Mouse (Mus musculus) ES-Bruce4 (cell line): Measurements from ENCODE around the gene Dnah17. TPM values are rescaled to one million over a fixed set of nuclear protein-coding genes. Genes with fewer than 3 reads are reported as not detected.

Experiments used
- H3K27ac ChIP-seq: 2 replicates; pipeline ENCODE4 v1.5.1; 2012; ENCODE audit warnings: low read length, inconsistent platforms; ENCODE audit not compliant: insufficient read depth
- H3K27me3 ChIP-seq: 2 replicates; pipeline ENCODE4 v1.6.1; 2012; ENCODE audit warnings: mild to moderate bottlenecking, low read length, inconsistent platforms; ENCODE audit not compliant: control insufficient read depth, poor library complexity, insufficient read depth, severe bottlenecking
- H3K36me3 ChIP-seq: 2 replicates; pipeline ENCODE4 v1.6.1; 2012; ENCODE audit warnings: inconsistent platforms, mild to moderate bottlenecking, low read length, moderate library complexity; ENCODE audit not compliant: control insufficient read depth, poor library complexity, insufficient read depth, severe bottlenecking
- H3K4me1 ChIP-seq: one replicate; pipeline ENCODE4 v1.8.1; 2011; ENCODE audit warnings: low read length; ENCODE audit not compliant: control insufficient read depth, insufficient read depth
- H3K4me3 ChIP-seq: 2 replicates; pipeline ENCODE4 v1.5.1; 2011; ENCODE audit warnings: low read depth, mild to moderate bottlenecking, low read length
- H3K9ac ChIP-seq: 2 replicates; pipeline ENCODE4 v1.6.1; 2012; ENCODE audit warnings: low read depth, mild to moderate bottlenecking, inconsistent platforms; ENCODE audit not compliant: poor library complexity, severe bottlenecking
- H3K9me3 ChIP-seq: replicated peaks from 2 replicates; pipeline ENCODE4 v1.6.1; 2012; ENCODE audit warnings: mild to moderate bottlenecking, low read length, inconsistent platforms; ENCODE audit not compliant: control insufficient read depth, poor library complexity, insufficient read depth, severe bottlenecking
- CTCF ChIP-seq: IDR thresholded peaks from one replicate; pipeline ENCODE4 v1.8.1; 2011; ENCODE audit warnings: low read depth, low read length
- EP300 ChIP-seq: IDR thresholded peaks from 2 replicates; pipeline ENCODE4 v1.6.1; 2011; ENCODE audit warnings: low read depth, low read length; ENCODE audit not compliant: insufficient read depth
- POLR2A ChIP-seq: IDR thresholded peaks from one replicate; pipeline ENCODE4 v1.8.1; 2011; ENCODE audit warnings: low read length; ENCODE audit not compliant: insufficient read depth
- polyA plus RNA-seq: library from polyadenylated mRNA; stranded (reverse); fragments of >200 nt; gene quantifications from 2 replicates; pipeline ENCODE4 v1.2.4, GENCODE M21; 2011; ENCODE audit warnings: low read depth; ENCODE audit not compliant: missing spikeins, insufficient read depth, insufficient read length

Gene Dnah17
- polyA plus RNA-seq, 1 experiment: 0.49 TPM

DNA sequence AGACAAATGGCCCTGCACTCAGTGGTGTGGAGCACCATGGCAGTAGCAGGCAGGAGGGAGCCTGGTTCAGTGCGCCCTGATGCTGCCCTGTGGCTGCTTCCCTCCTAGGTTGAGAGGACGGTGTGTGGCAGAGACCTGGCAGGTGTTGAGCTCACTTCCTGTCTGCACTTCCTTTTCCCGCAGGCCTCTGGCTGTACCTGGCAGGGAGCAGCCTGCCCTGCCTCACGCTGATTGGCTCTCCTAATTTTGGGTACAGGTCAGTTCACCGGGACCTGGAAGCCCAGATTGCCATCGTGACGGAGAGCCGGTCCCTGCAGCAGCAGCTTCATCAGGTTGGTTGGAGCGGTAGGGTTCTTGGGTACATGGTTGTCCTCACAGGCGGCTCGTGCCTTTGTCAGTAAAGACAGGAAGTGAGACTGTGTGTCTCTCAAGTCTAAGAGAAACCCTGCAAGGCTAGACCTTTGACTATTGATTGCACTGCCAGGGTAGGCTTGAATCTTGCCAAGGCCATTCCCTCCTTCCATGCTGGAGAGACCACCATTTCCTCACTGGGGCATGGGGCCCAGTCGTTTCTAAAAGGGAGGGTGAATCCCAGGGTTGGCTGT lies 115.9 kb downstream of the Dnah17 start:
- Histone ChIP-seq H3K36me3 (peaks cover 9% of the 10 kb centered on the region; the same call in 1 of the 2 replicates), H3K27ac (no peak overlapping the region), H3K4me3 (no peak overlapping the region), H3K9ac (no peak overlapping the region), H3K27me3 (no peaks in the 10 kb centered on the region), H3K4me1 (peaks cover 25% of the 10 kb centered on the region), H3K9me3 (no peaks in the 10 kb centered on the region)
- TF ChIP-seq POLR2A (no peak), EP300 (no peak), CTCF (no peak)

DNA sequence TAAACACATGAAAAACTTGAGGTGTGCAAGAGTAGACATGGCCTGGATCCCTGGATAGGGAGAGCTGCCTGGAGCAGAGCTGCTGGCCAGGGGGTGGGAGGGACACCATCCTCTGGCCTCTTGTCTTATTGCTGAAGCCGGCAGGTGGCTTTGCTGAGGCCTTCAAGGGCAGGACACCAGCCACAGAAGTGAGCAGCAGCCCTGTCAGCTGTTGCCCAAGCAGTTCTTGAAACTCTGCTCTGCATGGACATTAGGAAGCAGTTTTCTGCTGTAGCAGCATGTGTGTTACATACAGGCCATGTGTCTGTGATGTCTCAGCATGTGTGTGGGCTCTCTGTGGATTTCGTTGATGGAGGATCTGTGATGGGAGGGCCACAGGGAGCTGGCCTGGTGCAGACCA lies 117.1 kb downstream of the Dnah17 start:
- peaks cover 9% of the 10 kb centered on the region; the same call in 1 of the 2 replicates for H3K36me3 ChIP-seq
- H3K9ac ChIP-seq: no peak overlapping the region
- H3K27me3 ChIP-seq: no peaks in the 10 kb centered on the region
- H3K4me3 ChIP-seq: no peak overlapping the region
- TF ChIP-seq CTCF (no peak), POLR2A (no peak), EP300 (no peak)
- 0 out of 2 replicates have a peak overlapping the region, but pooled peaks have one; percentile 21 for H3K27ac ChIP-seq
- H3K4me1 ChIP-seq: peaks cover 32% of the 10 kb centered on the region
- no peaks in the 10 kb centered on the region for H3K9me3 ChIP-seq

DNA sequence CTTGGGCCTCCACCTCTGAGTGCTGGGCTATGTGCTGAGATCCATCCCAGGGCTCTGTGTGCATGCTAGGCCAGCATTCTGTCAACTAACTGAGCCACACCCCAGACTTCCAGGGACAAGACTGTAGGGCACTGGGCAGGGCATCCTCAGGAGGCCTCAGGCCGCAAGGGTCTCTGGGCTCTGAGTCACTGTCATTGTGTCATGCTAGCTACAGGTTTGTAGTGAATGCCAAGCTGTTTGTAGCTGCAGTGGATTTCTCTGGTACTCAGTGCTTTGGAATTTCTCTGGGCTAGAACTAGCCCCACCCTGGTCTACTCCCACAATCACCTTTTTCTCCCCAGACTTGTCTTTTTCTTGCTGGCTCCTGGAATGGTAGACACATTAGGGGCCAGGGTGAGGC lies 117.8 kb downstream of the Dnah17 start:
- Histone ChIP-seq H3K9ac (no peak overlapping the region), H3K36me3 (peaks cover 6% of the 10 kb centered on the region; the same call in 1 of the 2 replicates), H3K27ac (no peak overlapping the region), H3K9me3 (no peaks in the 10 kb centered on the region), H3K4me1 (peaks cover 32% of the 10 kb centered on the region), H3K27me3 (no peaks in the 10 kb centered on the region), H3K4me3 (no peak overlapping the region)
- TF ChIP-seq CTCF: no peak
- no peak for TF ChIP-seq POLR2A
- TF ChIP-seq EP300: no peak

DNA sequence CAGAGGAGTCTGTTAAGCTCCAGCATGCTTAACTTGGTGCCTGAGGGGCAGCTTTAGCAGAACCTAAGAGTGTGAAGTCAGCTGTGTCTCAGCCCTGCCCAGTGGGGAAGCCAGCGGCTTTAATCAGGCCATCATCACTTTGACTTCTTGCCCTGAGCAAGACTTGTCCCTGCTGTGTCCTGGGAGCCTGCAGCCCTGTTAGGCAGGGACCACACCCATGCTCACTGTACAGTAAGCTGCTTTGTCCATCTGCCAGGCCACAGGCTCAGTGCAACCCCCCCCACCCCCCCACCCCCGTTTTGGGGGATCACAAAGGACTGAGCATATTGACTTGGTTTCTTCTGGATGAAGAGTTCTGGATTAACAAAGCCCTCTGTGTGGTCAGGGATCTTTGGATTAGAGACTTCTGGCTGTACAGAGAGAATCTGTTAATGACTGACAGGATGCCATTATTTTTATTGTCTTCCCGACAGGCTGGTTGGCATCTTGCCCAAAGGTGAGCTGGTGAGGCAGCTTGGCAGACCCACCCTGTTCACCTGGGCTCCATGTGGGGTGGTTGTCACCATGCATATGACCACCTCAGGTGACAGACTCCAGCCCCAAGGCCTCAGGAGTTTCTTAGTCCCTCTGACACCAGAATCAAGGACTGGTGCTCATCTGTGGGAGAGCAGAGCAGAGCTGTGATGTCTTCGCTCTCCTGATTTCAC lies 120.4 kb downstream of the Dnah17 start:
- H3K9ac ChIP-seq: peak overlapping the region; percentile 3; the same call in 1 of the 2 replicates
- H3K9me3 ChIP-seq: no peaks in the 10 kb centered on the region
- H3K27me3 ChIP-seq: no peaks in the 10 kb centered on the region
- no peak for TF ChIP-seq POLR2A
- no peak for TF ChIP-seq CTCF
- TF ChIP-seq EP300: peak; percentile 92
- H3K36me3 ChIP-seq: peaks cover 14% of the 10 kb centered on the region
- H3K4me3 ChIP-seq: no peak overlapping the region
- H3K4me1 ChIP-seq: peaks cover 35% of the 10 kb centered on the region
- peak overlapping the region; percentile 58 for H3K27ac ChIP-seq

DNA sequence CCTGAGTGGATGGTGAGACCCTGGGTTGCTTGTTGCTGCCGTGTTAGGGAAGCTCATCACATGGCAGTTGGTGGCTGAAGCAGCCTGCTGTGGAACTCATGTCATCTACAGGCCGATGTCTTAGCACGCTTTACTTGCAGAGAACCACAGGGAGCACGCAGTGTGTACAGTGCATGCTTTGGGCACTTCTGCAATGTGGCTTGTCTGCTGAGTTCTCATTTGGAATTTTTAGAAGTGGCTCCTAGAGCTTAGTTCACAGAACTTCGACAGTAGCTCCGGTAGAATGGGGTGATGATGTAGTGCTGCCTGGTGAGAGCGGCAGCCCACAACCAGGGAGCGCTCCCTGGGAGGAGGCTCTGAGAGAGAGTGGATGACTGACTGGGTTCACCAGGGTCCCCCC lies 121.6 kb downstream of the Dnah17 start:
- no peak for TF ChIP-seq EP300
- TF ChIP-seq POLR2A: no peak
- TF ChIP-seq CTCF: no peak
- Histone ChIP-seq H3K9ac (peak overlapping the region; percentile 3; the same call in 1 of the 2 replicates), H3K27ac (peak overlapping the region; percentile 93), H3K4me1 (peaks cover 36% of the 10 kb centered on the region), H3K9me3 (no peaks in the 10 kb centered on the region), H3K4me3 (peak overlapping the region; percentile 9), H3K36me3 (peaks cover 23% of the 10 kb centered on the region), H3K27me3 (no peaks in the 10 kb centered on the region)
